Mouse (Mus musculus) C2C12 (cell line): Measurements from ENCODE around the gene Slirp. TPM values are rescaled to one million over a fixed set of nuclear protein-coding genes. Genes with fewer than 3 reads are reported as not detected.

ENCODE experiments used
- H3K27me3 ChIP-seq: one replicate; pipeline ENCODE4 v1.6.1; 2011; ENCODE audit not compliant: control insufficient read depth, insufficient read depth, insufficient read length
- H3K36me3 ChIP-seq: one replicate; pipeline ENCODE4 v1.6.1; 2011; ENCODE audit not compliant: control insufficient read depth, insufficient read depth
- H3K4me3 ChIP-seq: one replicate; pipeline ENCODE4 v1.5.1; 2011; ENCODE audit warnings: mild to moderate bottlenecking, control low read depth; ENCODE audit not compliant: poor library complexity, insufficient read depth, severe bottlenecking
- H3K79me2 ChIP-seq: one replicate; pipeline ENCODE4 v1.6.1; 2011; ENCODE audit not compliant: control insufficient read depth, insufficient read depth
- H3K79me3 ChIP-seq: one replicate; pipeline ENCODE4 v1.6.1; 2011; ENCODE audit warnings: low read depth, control low read depth
- H3ac ChIP-seq: one replicate; pipeline ENCODE3; 2011; ENCODE audit warnings: low read depth; ENCODE audit not compliant: control insufficient read depth, insufficient read length
- CEBPB ChIP-seq: IDR thresholded peaks from one replicate; pipeline ENCODE4 v1.6.1; 2011; ENCODE audit warnings: low read depth, mild to moderate bottlenecking, control low read depth, moderate library complexity
- CTCF ChIP-seq: IDR thresholded peaks from one replicate; pipeline ENCODE4 v1.5.1; 2011; ENCODE audit not compliant: control insufficient read depth, insufficient read depth, insufficient read length
- FOSL1 ChIP-seq: IDR thresholded peaks from one replicate; pipeline ENCODE4 v1.8.0; 2011; ENCODE audit warnings: mild to moderate bottlenecking, low read length; ENCODE audit not compliant: poor library complexity, insufficient read depth, severe bottlenecking
- MAX ChIP-seq: IDR thresholded peaks from one replicate; pipeline ENCODE4 v1.6.1; 2011; ENCODE audit warnings: mild to moderate bottlenecking, control low read depth
- MYOD1 ChIP-seq: IDR thresholded peaks from one replicate; pipeline ENCODE4 v1.6.1; 2011; ENCODE audit warnings: low read depth; ENCODE audit not compliant: control insufficient read depth, insufficient read length
- MYOG ChIP-seq: IDR thresholded peaks from one replicate; pipeline ENCODE4 v1.6.1; 2011; ENCODE audit not compliant: control insufficient read depth, insufficient read length; ENCODE audit errors: extremely low read depth
- USF1 ChIP-seq: IDR thresholded peaks from one replicate; pipeline ENCODE4 v1.6.1; 2011; ENCODE audit warnings: low read depth, mild to moderate bottlenecking, control low read depth, moderate library complexity
- polyA plus RNA-seq: library from polyadenylated mRNA; unstranded; fragments of >200 nt; fragmentation: generic; extraction: Trizol; gene quantifications from one replicate; pipeline ENCODE4 v1.2.1, GENCODE M21; 2012; ENCODE audit warnings: missing spikeins

The Slirp gene
- polyA plus RNA-seq, 1 experiment = 84.9 TPM

- Histone ChIP-seq H3K79me3 (no peaks in the 10 kb centered on the region), H3ac (no peak overlapping the region), H3K79me2 (no peaks in the 10 kb centered on the region), H3K36me3 (no peaks in the 10 kb centered on the region), H3K27me3 (no peaks in the 10 kb centered on the region), H3K4me3 (no peak overlapping the region)
- TF ChIP-seq FOSL1 = no peak
- TF ChIP-seq CEBPB = no peak
- TF ChIP-seq CTCF = no peak
- TF ChIP-seq MAX = no peak
- no peak for TF ChIP-seq USF1
- no peak for TF ChIP-seq MYOD1
Measured at GRCm38 (mm10) chr12:87415358-87415757, 28.3 kb upstream of the Slirp start.

GRCm38 (mm10) chr12:87416690-87417089 is 27.0 kb upstream of the Slirp start:
- TF ChIP-seq CEBPB = no peak
- no peak for TF ChIP-seq MYOG
- TF ChIP-seq USF1 = no peak
- TF ChIP-seq FOSL1 = no peak
- peak; percentile 60 for TF ChIP-seq CTCF
- TF ChIP-seq MYOD1 = no peak
- TF ChIP-seq MAX = no peak
- no peaks in the 10 kb centered on the region for H3K27me3 ChIP-seq
- H3ac ChIP-seq = no peak overlapping the region
- H3K36me3 ChIP-seq = no peaks in the 10 kb centered on the region
- no peaks in the 10 kb centered on the region for H3K79me2 ChIP-seq
- H3K79me3 ChIP-seq = no peaks in the 10 kb centered on the region
- no peak overlapping the region for H3K4me3 ChIP-seq

GRCm38 (mm10) chr12:87418921-87419320 is 24.8 kb upstream of the Slirp start:
- Histone ChIP-seq H3K4me3 (no peak overlapping the region), H3K36me3 (peaks cover 7% of the 10 kb centered on the region), H3K27me3 (no peaks in the 10 kb centered on the region), H3K79me2 (no peaks in the 10 kb centered on the region), H3K79me3 (no peaks in the 10 kb centered on the region), H3ac (no peak overlapping the region)
- TF ChIP-seq CEBPB (no peak), MYOD1 (no peak), MYOG (no peak), CTCF (no peak), FOSL1 (no peak), MAX (no peak)

GRCm38 (mm10) chr12:87419974-87420485 is 23.7 kb upstream of the Slirp start:
- H3K27me3 ChIP-seq = no peaks in the 10 kb centered on the region
- no peaks in the 10 kb centered on the region for H3K79me3 ChIP-seq
- no peak overlapping the region for H3K4me3 ChIP-seq
- TF ChIP-seq CTCF (no peak), MYOD1 (no peak), CEBPB (no peak), USF1 (no peak), FOSL1 (no peak), MYOG (no peak), MAX (no peak)
- peaks cover 7% of the 10 kb centered on the region for H3K36me3 ChIP-seq
- no peaks in the 10 kb centered on the region for H3K79me2 ChIP-seq
- no peak overlapping the region for H3ac ChIP-seq

DNA sequence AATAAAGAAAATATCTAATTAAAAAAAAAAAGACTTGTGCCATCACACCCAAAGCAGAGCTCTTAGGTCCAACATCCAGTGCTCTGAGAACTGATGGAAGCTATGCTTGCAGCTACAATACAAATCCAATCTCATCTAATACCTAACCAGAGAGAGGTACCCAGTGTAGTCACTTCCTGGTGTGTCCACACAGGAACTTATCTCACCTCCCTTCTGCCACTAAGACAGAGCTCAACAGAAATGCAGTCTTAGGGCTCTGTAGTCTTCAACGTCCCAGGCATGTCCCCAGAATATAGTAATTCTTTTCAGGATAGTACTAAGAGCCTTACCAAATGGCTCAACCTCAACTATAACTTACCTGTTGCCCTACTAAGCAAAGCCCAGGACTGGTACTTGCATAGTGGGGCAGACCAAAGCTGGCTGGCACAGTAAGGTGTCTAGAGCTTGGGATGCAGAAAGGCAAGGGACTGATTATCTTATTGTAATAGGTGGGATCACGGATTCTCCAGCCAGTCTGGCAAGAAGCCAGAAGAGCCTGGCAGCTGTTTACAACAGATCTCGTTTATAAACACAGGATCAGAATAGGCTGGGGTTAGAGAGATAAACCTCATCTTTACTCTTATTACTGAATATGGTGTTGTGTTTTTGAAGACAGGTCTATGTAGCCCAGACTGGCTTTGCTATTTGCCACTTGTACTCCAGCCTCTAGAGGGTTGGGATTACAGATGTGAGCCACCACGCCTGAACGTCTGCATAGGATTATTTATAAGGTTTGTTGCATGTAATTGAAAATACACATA is 21.8 kb upstream of the Slirp start:
- TF ChIP-seq MAX = no peak
- no peak for TF ChIP-seq MYOD1
- no peak for TF ChIP-seq USF1
- Histone ChIP-seq H3K27me3 (no peaks in the 10 kb centered on the region), H3ac (no peak overlapping the region), H3K79me3 (no peaks in the 10 kb centered on the region), H3K36me3 (peaks cover 24% of the 10 kb centered on the region), H3K79me2 (no peaks in the 10 kb centered on the region), H3K4me3 (no peak overlapping the region)

DNA sequence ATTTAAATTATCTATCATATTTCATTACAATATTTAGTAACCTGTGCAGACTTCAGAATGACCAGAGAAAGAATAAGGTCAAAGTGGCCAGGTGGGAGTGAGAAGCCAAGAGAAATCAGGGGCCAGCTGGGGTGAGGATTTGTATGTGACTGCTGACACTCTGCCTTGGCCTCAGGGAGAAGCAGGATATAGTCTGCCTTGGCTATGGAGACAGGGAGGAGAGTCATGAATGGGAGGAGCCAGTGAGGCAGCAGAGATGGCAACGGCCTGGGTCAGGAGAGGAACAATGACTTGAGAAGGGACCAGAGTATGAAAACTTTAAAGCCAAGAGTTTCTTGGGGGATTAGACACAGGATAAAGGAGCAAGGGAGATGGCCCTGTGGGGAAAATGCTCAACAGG is 20.0 kb upstream of the Slirp start:
- TF ChIP-seq MYOD1 (no peak), USF1 (no peak)
- Histone ChIP-seq H3K79me3 (no peaks in the 10 kb centered on the region), H3K4me3 (no peak overlapping the region), H3ac (no peak overlapping the region), H3K79me2 (no peaks in the 10 kb centered on the region), H3K36me3 (peaks cover 42% of the 10 kb centered on the region), H3K27me3 (no peaks in the 10 kb centered on the region)

DNA sequence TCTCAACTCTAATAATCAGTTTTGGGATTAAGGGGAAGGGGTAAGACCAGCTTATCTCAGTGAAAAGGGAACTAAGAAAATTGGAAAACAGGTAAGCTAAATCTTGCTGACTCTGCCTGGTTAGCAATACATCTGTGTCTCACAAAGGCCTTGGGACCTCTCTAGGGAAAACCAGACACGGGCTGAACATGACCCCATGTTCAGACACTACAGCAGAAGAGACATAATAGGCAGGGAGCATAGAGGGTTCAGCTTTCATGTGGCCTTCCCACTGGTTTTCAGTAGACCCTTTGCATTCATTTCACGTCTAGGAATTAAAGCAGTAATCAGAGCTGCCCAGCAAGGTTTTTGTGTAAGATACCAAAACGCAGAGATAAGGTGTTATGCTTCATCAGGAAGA is 19.2 kb upstream of the Slirp start:
- Histone ChIP-seq H3K27me3 (no peaks in the 10 kb centered on the region), H3K36me3 (peaks cover 50% of the 10 kb centered on the region), H3K79me2 (no peaks in the 10 kb centered on the region), H3ac (no peak overlapping the region), H3K79me3 (no peaks in the 10 kb centered on the region), H3K4me3 (no peak overlapping the region)
- no peak for TF ChIP-seq MYOD1
- no peak for TF ChIP-seq MAX
- TF ChIP-seq USF1 = no peak
- no peak for TF ChIP-seq MYOG
- no peak for TF ChIP-seq CTCF
- TF ChIP-seq CEBPB = no peak
- TF ChIP-seq FOSL1 = no peak
